Mouse (Mus musculus): ENCODE results near the gene Pnkp. TPM values are rescaled to one million over a fixed set of nuclear protein-coding genes. Genes with fewer than 3 reads are reported as not detected.
A peak's percentile ranks its signal among the peaks of the same experiment; 100 is the strongest.

Pnkp gene
- polyA plus RNA-seq, 1 experiment, result 48.7 TPM

- Histone ChIP-seq H3K27ac (ENCODE audit: insufficient read depth, low read depth, low read length) (peak within 1 kb of the TSS; percentile 88), H3K4me1 (ENCODE audit: control insufficient read depth, insufficient read depth, low read length) (peaks cover 29% of the 10 kb centered on the region), H3K4me3 (ENCODE audit: insufficient read depth, low read length) (peak within 1 kb of the TSS; percentile 82)
- TF ChIP-seq CTCF (IDR thresholded peaks at IDR 0.05; ENCODE audit: low read depth, low read length), result no peak
- no peak for TF ChIP-seq POLR2A (IDR thresholded peaks at IDR 0.05; ENCODE audit: borderline replicate concordance, low read depth, low read length)
These were observed 41.0 kb upstream of the Pnkp start, which contains the start of the genes Nup62 and Il4i1 for GRCm38 (mm10) chr7:44815721-44816469. Gene Nup62 (plus strand): TSS chr7:44816088. Gene Il4i1 (plus strand): TSS chr7:44816387.

- H3K4me1 ChIP-seq (ENCODE audit: control insufficient read depth, insufficient read depth, low read length), result peaks cover 32% of the 10 kb centered on the region
- TF ChIP-seq CTCF (IDR thresholded peaks at IDR 0.05; ENCODE audit: low read depth, low read length) (no peak), POLR2A (IDR thresholded peaks at IDR 0.05; ENCODE audit: borderline replicate concordance, low read depth, low read length) (no peak)
- peak within 1 kb of the TSS; percentile 82 for H3K4me3 ChIP-seq (ENCODE audit: insufficient read depth, low read length)
- peak within 1 kb of the TSS; percentile 88 for H3K27ac ChIP-seq (ENCODE audit: insufficient read depth, low read depth, low read length)
These were observed 40.4 kb upstream of the Pnkp start, which contains the start of gene Atf5 for GRCm38 (mm10) chr7:44816470-44817021. Gene Atf5 (minus strand): TSS chr7:44816658.

- Histone ChIP-seq H3K27ac (ENCODE audit: insufficient read depth, low read depth, low read length) (peak overlapping the region; percentile 88), H3K4me3 (ENCODE audit: insufficient read depth, low read length) (peak overlapping the region; percentile 82), H3K4me1 (ENCODE audit: control insufficient read depth, insufficient read depth, low read length) (peaks cover 34% of the 10 kb centered on the region)
- TF ChIP-seq CTCF (IDR thresholded peaks at IDR 0.05; ENCODE audit: low read depth, low read length) (no peak), POLR2A (IDR thresholded peaks at IDR 0.05; ENCODE audit: borderline replicate concordance, low read depth, low read length) (no peak)
These were observed 39.5 kb upstream of the Pnkp start for GRCm38 (mm10) chr7:44817441-44817840.

- H3K4me1 ChIP-seq (ENCODE audit: control insufficient read depth, insufficient read depth, low read length), result peaks cover 40% of the 10 kb centered on the region
- H3K4me3 ChIP-seq (ENCODE audit: insufficient read depth, low read length), result peak overlapping the region; percentile 82
- peak overlapping the region; percentile 88 for H3K27ac ChIP-seq (ENCODE audit: insufficient read depth, low read depth, low read length)
- TF ChIP-seq CTCF (IDR thresholded peaks at IDR 0.05; ENCODE audit: low read depth, low read length) (no peak), POLR2A (IDR thresholded peaks at IDR 0.05; ENCODE audit: borderline replicate concordance, low read depth, low read length) (no peak)
These were observed 38.8 kb upstream of the Pnkp start for GRCm38 (mm10) chr7:44818164-44818563.

- Histone ChIP-seq H3K4me3 (ENCODE audit: insufficient read depth, low read length) (peak overlapping the region; percentile 82), H3K27ac (ENCODE audit: insufficient read depth, low read depth, low read length) (peak overlapping the region; percentile 25; the same call in 1 of the 2 replicates), H3K4me1 (ENCODE audit: control insufficient read depth, insufficient read depth, low read length) (peaks cover 46% of the 10 kb centered on the region)
- TF ChIP-seq POLR2A (IDR thresholded peaks at IDR 0.05; ENCODE audit: borderline replicate concordance, low read depth, low read length), result no peak
These were observed 38.1 kb upstream of the Pnkp start for GRCm38 (mm10) chr7:44818751-44819235.

- TF ChIP-seq CTCF (IDR thresholded peaks at IDR 0.05; ENCODE audit: low read depth, low read length) (no peak), POLR2A (IDR thresholded peaks at IDR 0.05; ENCODE audit: borderline replicate concordance, low read depth, low read length) (no peak)
- H3K4me1 ChIP-seq (ENCODE audit: control insufficient read depth, insufficient read depth, low read length), result peaks cover 45% of the 10 kb centered on the region
- H3K4me3 ChIP-seq (ENCODE audit: insufficient read depth, low read length), result peak overlapping the region; percentile 82
- H3K27ac ChIP-seq (ENCODE audit: insufficient read depth, low read depth, low read length), result peak overlapping the region; percentile 25; the same call in 1 of the 2 replicates
These were observed 37.5 kb upstream of the Pnkp start for GRCm38 (mm10) chr7:44819391-44819790.

- no peak for TF ChIP-seq POLR2A (IDR thresholded peaks at IDR 0.05; ENCODE audit: borderline replicate concordance, low read depth, low read length)
- Histone ChIP-seq H3K27ac (ENCODE audit: insufficient read depth, low read depth, low read length) (no peak overlapping the region; the same call in 1 of the 2 replicates), H3K4me1 (ENCODE audit: control insufficient read depth, insufficient read depth, low read length) (peaks cover 46% of the 10 kb centered on the region), H3K4me3 (ENCODE audit: insufficient read depth, low read length) (no peak overlapping the region; the same call in 1 of the 2 replicates)
These were observed 37.1 kb upstream of the Pnkp start for GRCm38 (mm10) chr7:44819863-44820262.

- H3K4me1 ChIP-seq (ENCODE audit: control insufficient read depth, insufficient read depth, low read length), result peaks cover 48% of the 10 kb centered on the region
- no peak overlapping the region for H3K27ac ChIP-seq (ENCODE audit: insufficient read depth, low read depth, low read length)
- no peak overlapping the region for H3K4me3 ChIP-seq (ENCODE audit: insufficient read depth, low read length)
- TF ChIP-seq POLR2A (IDR thresholded peaks at IDR 0.05; ENCODE audit: borderline replicate concordance, low read depth, low read length) (no peak), CTCF (IDR thresholded peaks at IDR 0.05; ENCODE audit: low read depth, low read length) (no peak)
These were observed 36.4 kb upstream of the Pnkp start for GRCm38 (mm10) chr7:44820525-44820924.

- no peak for TF ChIP-seq POLR2A (IDR thresholded peaks at IDR 0.05; ENCODE audit: borderline replicate concordance, low read depth, low read length)
- no peak; the same call in 1 of the 2 replicates for TF ChIP-seq CTCF (IDR thresholded peaks at IDR 0.05; ENCODE audit: low read depth, low read length)
- Histone ChIP-seq H3K4me1 (ENCODE audit: control insufficient read depth, insufficient read depth, low read length) (peaks cover 60% of the 10 kb centered on the region), H3K4me3 (ENCODE audit: insufficient read depth, low read length) (no peak overlapping the region), H3K27ac (ENCODE audit: insufficient read depth, low read depth, low read length) (no peak overlapping the region)
These were observed 35.1 kb upstream of the Pnkp start for GRCm38 (mm10) chr7:44821666-44822448.
